Mouse (Mus musculus): ENCODE results near the gene Flt4. TPM values are rescaled to one million over a fixed set of nuclear protein-coding genes. Genes with fewer than 3 reads are reported as not detected.

Flt4 gene
- polyA plus RNA-seq, 1 experiment from 2014 or later = 1.8 TPM

DNA sequence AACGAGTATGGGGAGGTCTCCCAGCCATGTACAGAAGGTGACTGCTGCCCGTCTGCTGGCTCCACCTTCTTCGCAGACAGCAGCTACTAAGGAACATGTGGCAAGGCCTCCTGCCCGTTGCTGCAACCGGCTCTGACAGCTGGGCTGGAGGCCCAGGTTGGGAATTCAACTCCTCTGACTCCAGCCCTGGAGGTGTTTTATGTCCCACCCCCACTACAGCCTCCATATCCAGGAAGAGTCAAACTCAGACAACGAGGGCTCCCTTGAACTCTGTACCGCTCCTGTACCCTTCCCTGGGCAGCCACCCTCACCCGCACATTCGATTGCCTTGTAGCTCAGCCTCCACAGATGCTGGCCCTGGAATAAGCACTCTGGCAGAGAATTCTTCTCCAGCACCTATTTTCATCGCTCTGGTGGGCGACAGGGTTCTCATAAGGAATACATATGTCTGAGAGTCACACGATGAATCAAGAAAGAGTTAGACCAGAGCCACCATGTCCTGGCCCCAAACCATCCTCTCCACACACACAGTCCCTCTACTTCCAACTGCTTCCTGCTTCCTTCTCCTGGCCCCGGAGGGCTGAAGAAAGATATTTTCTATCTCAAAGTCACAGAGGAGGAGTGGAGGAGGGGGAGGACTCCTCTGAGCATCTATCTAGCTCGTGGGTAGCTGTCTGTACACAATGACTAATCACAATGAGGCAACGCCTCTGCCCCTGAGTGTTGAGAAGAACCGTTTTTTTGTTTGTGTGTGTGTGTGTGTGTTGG is 42.1 kb downstream of the Flt4 start:
- ATAC-seq = no peak
- H3K27me3 ChIP-seq = no peaks in the 10 kb centered on the region
- no peak overlapping the region for H3K4me3 ChIP-seq (replicated peaks)
- H3K4me2 ChIP-seq (replicated peaks) = no peak overlapping the region
- H3K9ac ChIP-seq (replicated peaks) = no peak overlapping the region
- no peaks in the 10 kb centered on the region for H3K9me3 ChIP-seq
- peaks cover 4% of the 10 kb centered on the region for H3K4me1 ChIP-seq (replicated peaks)
- no peak overlapping the region for H3K27ac ChIP-seq
- 79% methylated on average over 16 of the region's 16 CpGs for WGBS
- H3K36me3 ChIP-seq = no peaks in the 10 kb centered on the region

DNA sequence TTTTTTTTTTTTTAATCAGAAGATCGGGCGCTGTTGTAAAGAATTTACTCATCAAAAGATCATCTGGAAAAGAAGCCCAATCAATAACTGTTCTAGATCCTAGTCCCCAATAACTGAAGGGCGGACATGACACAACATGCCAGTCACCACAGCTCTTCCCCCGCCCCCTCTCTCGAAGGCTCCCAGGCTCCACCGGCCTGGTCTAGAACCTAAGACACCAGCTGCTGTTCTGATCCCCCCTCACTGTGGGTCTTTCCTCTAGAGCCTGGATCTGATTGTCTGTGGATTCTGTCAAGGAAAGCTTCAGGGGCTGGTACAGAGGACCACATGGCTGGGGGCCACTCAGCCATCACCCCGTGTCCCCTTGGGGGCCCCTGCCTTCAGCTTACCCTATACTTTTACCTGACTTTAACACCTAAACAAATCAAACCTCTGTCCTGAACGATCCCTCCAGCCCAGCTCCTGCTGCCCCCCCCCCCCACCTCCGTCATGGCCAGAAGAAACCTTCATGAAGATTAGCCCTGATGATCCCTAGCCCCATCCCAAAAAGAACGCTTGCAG is 42.8 kb downstream of the Flt4 start:
- no peaks in the 10 kb centered on the region for H3K36me3 ChIP-seq
- no peak overlapping the region for H3K9ac ChIP-seq (replicated peaks)
- no peaks in the 10 kb centered on the region for H3K9me3 ChIP-seq
- WGBS = 89% methylated on average over 10 of the region's 10 CpGs
- no peak overlapping the region for H3K4me2 ChIP-seq (replicated peaks)
- no peak overlapping the region for H3K27ac ChIP-seq
- no peaks in the 10 kb centered on the region for H3K27me3 ChIP-seq
- no peak overlapping the region for H3K4me3 ChIP-seq (replicated peaks)
- ATAC-seq = no peak
- peaks cover 4% of the 10 kb centered on the region for H3K4me1 ChIP-seq (replicated peaks)

DNA sequence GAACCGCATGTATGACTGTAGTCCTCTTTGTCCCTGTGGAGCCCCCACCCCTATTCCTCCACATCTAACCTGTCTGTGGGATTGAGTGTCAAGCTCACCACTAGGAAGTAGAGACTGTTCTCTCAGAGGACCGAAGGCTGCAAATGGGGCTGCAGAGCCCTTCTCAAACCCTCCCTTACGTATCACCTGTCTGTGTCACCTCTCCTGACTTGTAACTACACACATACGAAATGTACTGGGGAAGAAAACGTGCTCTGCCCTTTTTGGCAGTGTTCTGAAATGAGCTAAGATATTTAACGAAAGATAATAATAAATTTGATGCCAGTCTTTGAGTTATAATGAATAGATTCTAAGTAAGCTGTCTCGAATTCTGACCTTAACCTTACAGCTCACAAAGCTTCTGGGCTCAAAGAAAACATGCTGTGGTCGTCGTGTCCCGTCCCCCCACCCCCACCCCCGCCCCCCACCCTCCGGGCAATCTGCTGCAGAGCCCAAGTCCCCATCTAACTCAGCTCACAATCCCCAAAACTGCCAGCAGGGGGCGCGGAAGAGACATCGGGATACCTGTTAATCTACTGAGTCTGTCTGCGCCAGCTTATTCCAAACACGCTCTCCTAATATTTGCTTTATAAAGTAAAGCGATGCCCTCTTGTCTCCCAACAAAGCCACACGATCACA is 43.5 kb downstream of the Flt4 start:
- Histone ChIP-seq H3K4me3 (replicated peaks) (no peak overlapping the region), H3K27ac (no peak overlapping the region), H3K36me3 (no peaks in the 10 kb centered on the region), H3K4me2 (replicated peaks) (peak overlapping the region; percentile 41), H3K27me3 (no peaks in the 10 kb centered on the region), H3K9me3 (no peaks in the 10 kb centered on the region), H3K9ac (replicated peaks) (no peak overlapping the region), H3K4me1 (replicated peaks) (peaks cover 4% of the 10 kb centered on the region)
- WGBS = 26% methylated on average over 19 of the region's 19 CpGs
- ATAC-seq = peak; percentile 66

GRCm38 (mm10) chr11:49653079-49653408 is 44.0 kb downstream of the Flt4 start:
- WGBS = 40% methylated on average over 11 of the region's 11 CpGs
- H3K27ac ChIP-seq = no peak overlapping the region
- ATAC-seq = peak; percentile 9; the same call in 1 of the 2 replicates
- peak overlapping the region; percentile 41 for H3K4me2 ChIP-seq (replicated peaks)
- no peak overlapping the region for H3K4me3 ChIP-seq (replicated peaks)
- H3K27me3 ChIP-seq = no peaks in the 10 kb centered on the region
- H3K9me3 ChIP-seq = no peaks in the 10 kb centered on the region
- H3K9ac ChIP-seq (replicated peaks) = no peak overlapping the region
- peaks cover 4% of the 10 kb centered on the region for H3K4me1 ChIP-seq (replicated peaks)
- H3K36me3 ChIP-seq = no peaks in the 10 kb centered on the region

DNA sequence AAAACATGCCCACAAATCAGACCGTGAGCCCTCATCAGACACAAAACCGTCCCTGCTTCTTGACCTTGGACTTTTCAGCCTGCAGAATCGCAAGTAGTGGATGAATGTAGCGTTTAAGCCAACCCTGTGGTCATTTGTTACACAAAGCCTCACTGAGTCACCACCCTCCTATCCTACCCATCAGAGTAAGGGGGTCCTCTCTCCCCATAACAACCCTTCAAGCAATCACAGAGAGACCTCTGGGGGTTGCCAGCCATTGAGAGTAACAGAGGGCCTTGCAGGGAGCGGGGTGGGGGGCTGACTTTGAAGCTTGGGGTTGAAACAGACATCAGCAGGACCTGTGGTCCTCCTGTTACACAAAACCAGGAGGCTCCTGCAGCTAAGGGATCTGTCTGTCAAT is 45.6 kb downstream of the Flt4 start:
- Histone ChIP-seq H3K4me3 (replicated peaks) (no peak overlapping the region), H3K9me3 (no peaks in the 10 kb centered on the region), H3K9ac (replicated peaks) (no peak overlapping the region), H3K4me1 (replicated peaks) (peaks cover 4% of the 10 kb centered on the region), H3K4me2 (replicated peaks) (no peak overlapping the region), H3K27ac (no peak overlapping the region), H3K27me3 (no peaks in the 10 kb centered on the region), H3K36me3 (no peaks in the 10 kb centered on the region)
- no peak for ATAC-seq
- 88% methylated on average over 5 of the region's 5 CpGs for WGBS

- Histone ChIP-seq H3K36me3 (no peaks in the 10 kb centered on the region), H3K4me3 (replicated peaks) (no peak overlapping the region), H3K27me3 (no peaks in the 10 kb centered on the region), H3K9me3 (no peaks in the 10 kb centered on the region), H3K9ac (replicated peaks) (no peak overlapping the region), H3K4me2 (replicated peaks) (no peak overlapping the region), H3K4me1 (replicated peaks) (peaks cover 4% of the 10 kb centered on the region), H3K27ac (no peak overlapping the region)
- ATAC-seq = no peak
These were observed 46.4 kb downstream of the Flt4 start for GRCm38 (mm10) chr11:49655501-49655900.

- ATAC-seq = no peak
- H3K9ac ChIP-seq (replicated peaks) = no peak overlapping the region
- H3K4me1 ChIP-seq (replicated peaks) = peaks cover 2% of the 10 kb centered on the region
- H3K9me3 ChIP-seq = no peaks in the 10 kb centered on the region
- 90% methylated on average over 4 of the region's 4 CpGs for WGBS
- no peaks in the 10 kb centered on the region for H3K27me3 ChIP-seq
- H3K4me2 ChIP-seq (replicated peaks) = no peak overlapping the region
- H3K4me3 ChIP-seq (replicated peaks) = no peak overlapping the region
- H3K36me3 ChIP-seq = no peaks in the 10 kb centered on the region
- H3K27ac ChIP-seq = no peak overlapping the region
These were observed 49.0 kb downstream of the Flt4 start for GRCm38 (mm10) chr11:49658065-49658464.

GRCm38 (mm10) chr11:49658791-49659469 is 49.9 kb downstream of the Flt4 start:
- no peaks in the 10 kb centered on the region for H3K4me1 ChIP-seq (replicated peaks)
- H3K36me3 ChIP-seq = no peaks in the 10 kb centered on the region
- no peaks in the 10 kb centered on the region for H3K9me3 ChIP-seq
- ATAC-seq = no peak
- no peak overlapping the region for H3K9ac ChIP-seq (replicated peaks)
- H3K4me3 ChIP-seq (replicated peaks) = no peak overlapping the region
- H3K4me2 ChIP-seq (replicated peaks) = no peak overlapping the region
- no peaks in the 10 kb centered on the region for H3K27me3 ChIP-seq
- WGBS = 77% methylated on average over 10 of the region's 10 CpGs
- no peak overlapping the region for H3K27ac ChIP-seq

- H3K9me3 ChIP-seq = no peaks in the 10 kb centered on the region
- no peak overlapping the region for H3K27ac ChIP-seq
- H3K4me1 ChIP-seq (replicated peaks) = no peaks in the 10 kb centered on the region
- H3K27me3 ChIP-seq = no peaks in the 10 kb centered on the region
- H3K4me2 ChIP-seq (replicated peaks) = no peak overlapping the region
- no peaks in the 10 kb centered on the region for H3K36me3 ChIP-seq
- H3K9ac ChIP-seq (replicated peaks) = no peak overlapping the region
- no peak for ATAC-seq
- WGBS = 72% methylated on average over 7 of the region's 7 CpGs
- H3K4me3 ChIP-seq (replicated peaks) = no peak overlapping the region
These were observed 50.4 kb downstream of the Flt4 start for GRCm38 (mm10) chr11:49659470-49659799.

DNA sequence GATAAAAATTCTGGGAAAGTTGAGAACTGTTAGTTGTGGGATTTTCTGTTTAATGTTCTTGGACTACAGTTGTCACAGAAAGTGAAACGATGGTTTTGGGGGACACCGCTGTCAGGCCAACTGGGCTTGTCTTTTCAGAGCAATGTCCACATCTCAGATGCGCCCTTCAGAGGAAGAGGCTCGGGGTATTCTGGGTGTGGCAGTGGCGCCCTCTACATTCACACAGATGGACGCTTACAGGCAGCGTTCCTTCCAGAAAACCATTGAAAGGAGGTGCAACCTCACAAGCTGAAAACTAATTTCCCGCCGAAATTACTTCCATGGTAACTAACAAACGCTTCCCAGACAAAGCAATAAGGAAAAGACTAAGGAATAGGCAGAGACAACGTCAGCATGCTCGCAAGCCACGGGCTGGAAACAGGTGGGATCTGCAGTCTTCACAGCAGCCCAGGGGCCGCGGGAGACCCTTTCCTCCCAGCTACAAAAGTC is 53.3 kb downstream of the Flt4 start:
- H3K9me3 ChIP-seq = no peaks in the 10 kb centered on the region
- no peaks in the 10 kb centered on the region for H3K36me3 ChIP-seq
- H3K27ac ChIP-seq = no peak overlapping the region
- H3K4me3 ChIP-seq (replicated peaks) = no peak overlapping the region
- H3K4me1 ChIP-seq (replicated peaks) = no peaks in the 10 kb centered on the region
- H3K27me3 ChIP-seq = no peaks in the 10 kb centered on the region
- H3K4me2 ChIP-seq (replicated peaks) = no peak overlapping the region
- 60% methylated on average over 15 of the region's 15 CpGs for WGBS
- no peak for ATAC-seq
- no peak overlapping the region for H3K9ac ChIP-seq (replicated peaks)

- Histone ChIP-seq H3K4me3 (replicated peaks) (no peak within 1 kb of the TSS), H3K27ac (no peak within 1 kb of the TSS), H3K36me3 (peaks cover under 1% of the 10 kb centered on the region; the same call in 1 of the 2 replicates), H3K4me1 (replicated peaks) (no peaks in the 10 kb centered on the region), H3K9me3 (no peaks in the 10 kb centered on the region), H3K27me3 (no peaks in the 10 kb centered on the region), H3K9ac (replicated peaks) (no peak within 1 kb of the TSS), H3K4me2 (replicated peaks) (no peak within 1 kb of the TSS)
- 0 out of 2 replicates have a peak, but pooled peaks have one; percentile 9 for ATAC-seq
- 89% methylated on average over 5 of the region's 5 CpGs for WGBS
These were observed 54.2 kb downstream of the Flt4 start, which contains the start of gene Scgb3a1 for GRCm38 (mm10) chr11:49663310-49663709. TSS of gene Scgb3a1 (plus strand) at chr11:49663610.
